Mouse (Mus musculus): ENCODE data around the gene Wbp11. TPM values are rescaled to one million over a fixed set of nuclear protein-coding genes. Genes with fewer than 3 reads are reported as not detected.

The Wbp11 gene
- polyA plus RNA-seq, 1 experiment from 2014 or later, result 51.6 TPM

DNA sequence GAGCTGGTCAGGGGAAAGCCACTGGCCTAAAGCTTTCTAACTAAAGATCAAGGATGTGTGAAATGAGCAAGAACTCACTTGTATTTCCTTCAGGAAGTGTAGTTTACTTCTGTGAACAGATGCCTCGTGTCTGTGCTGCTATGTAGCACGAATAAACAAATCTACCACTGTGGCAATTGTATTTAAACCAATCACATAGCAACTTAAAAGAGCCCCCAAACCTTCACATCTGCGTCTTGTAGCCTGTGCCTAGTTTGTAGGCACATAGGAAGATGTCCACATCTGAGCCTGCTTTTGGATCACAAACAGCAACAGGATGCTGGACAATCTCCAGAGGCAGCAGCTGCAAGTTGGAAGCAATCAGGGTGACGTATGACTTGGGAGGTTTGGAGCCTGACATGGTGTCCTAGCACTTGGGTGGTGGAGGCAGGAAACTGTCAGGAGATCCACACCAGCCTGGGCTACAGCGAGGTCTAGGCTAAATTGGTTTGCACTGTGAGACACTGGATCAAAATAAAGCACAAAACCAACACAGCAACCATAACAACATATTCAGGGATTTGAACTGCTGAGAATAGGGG lies 38.6 kb downstream of the Wbp11 start:
- no peaks in the 10 kb centered on the region for H3K9me3 ChIP-seq (replicated peaks)
- no peak overlapping the region for H3K4me2 ChIP-seq
- H3K9ac ChIP-seq, result no peak overlapping the region
- no peak for ATAC-seq (ENCODE audit: insufficient read depth)
- H3K27me3 ChIP-seq, result peaks cover 31% of the 10 kb centered on the region
- no peak overlapping the region for H3K4me3 ChIP-seq (replicated peaks)
- H3K4me1 ChIP-seq (replicated peaks), result peaks cover 17% of the 10 kb centered on the region
- no peaks in the 10 kb centered on the region for H3K36me3 ChIP-seq (replicated peaks)
- no peak overlapping the region for H3K27ac ChIP-seq (replicated peaks)
- 50% methylated on average over 5 of the region's 5 CpGs for WGBS (ENCODE audit: insufficient replicate concordance)

DNA sequence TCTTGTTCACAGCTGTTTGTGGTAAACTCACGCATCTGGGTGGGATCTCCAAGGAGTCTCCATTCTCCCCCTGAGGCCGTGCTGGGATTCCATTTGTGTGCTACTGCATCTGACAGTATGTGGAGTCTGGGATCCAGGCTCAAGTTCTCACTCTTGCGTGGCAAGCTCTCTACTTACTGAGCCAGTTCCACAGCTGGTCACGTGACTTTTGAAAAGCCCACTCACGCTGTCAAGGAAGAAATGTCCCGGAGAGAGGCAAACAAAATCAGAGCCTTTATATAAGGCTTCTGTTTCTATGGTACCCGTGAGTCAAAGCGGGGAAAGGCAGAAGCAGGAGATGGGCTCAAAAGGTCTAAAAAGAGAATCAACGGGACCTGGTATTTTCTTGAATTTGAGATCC lies 45.3 kb downstream of the Wbp11 start:
- Histone ChIP-seq H3K9ac (no peak overlapping the region), H3K4me2 (no peak overlapping the region), H3K27ac (replicated peaks) (no peak overlapping the region), H3K4me1 (replicated peaks) (no peaks in the 10 kb centered on the region), H3K4me3 (replicated peaks) (no peak overlapping the region), H3K36me3 (replicated peaks) (no peaks in the 10 kb centered on the region), H3K27me3 (no peaks in the 10 kb centered on the region), H3K9me3 (replicated peaks) (no peaks in the 10 kb centered on the region)
- ATAC-seq (ENCODE audit: insufficient read depth), result no peak
- WGBS (ENCODE audit: insufficient replicate concordance), result 78% methylated on average over 9 of the region's 9 CpGs

DNA sequence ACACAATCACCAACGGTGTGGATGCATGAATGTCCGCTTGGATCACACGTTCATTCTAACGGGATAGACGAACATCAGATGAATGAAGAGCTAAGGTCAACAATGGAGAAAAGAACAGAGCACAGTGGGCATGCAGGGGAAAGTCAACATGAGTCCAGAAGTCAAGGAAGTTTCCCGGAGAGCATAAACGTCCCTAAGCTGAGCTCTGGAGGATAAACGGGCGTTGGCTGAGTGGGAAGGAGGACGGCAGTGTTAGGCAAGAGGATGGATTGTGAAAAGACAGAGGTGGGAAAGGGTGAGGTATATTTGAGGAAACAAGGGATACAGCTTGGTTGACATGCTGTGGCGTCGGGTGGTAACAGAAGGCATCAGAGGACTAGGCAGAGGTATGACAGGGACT lies 45.9 kb downstream of the Wbp11 start:
- no peaks in the 10 kb centered on the region for H3K36me3 ChIP-seq (replicated peaks)
- no peaks in the 10 kb centered on the region for H3K4me1 ChIP-seq (replicated peaks)
- WGBS (ENCODE audit: insufficient replicate concordance), result 77% methylated on average over 12 of the region's 12 CpGs
- no peak overlapping the region for H3K4me3 ChIP-seq (replicated peaks)
- no peaks in the 10 kb centered on the region for H3K9me3 ChIP-seq (replicated peaks)
- no peaks in the 10 kb centered on the region for H3K27me3 ChIP-seq
- H3K4me2 ChIP-seq, result no peak overlapping the region
- no peak for ATAC-seq (ENCODE audit: insufficient read depth)
- no peak overlapping the region for H3K9ac ChIP-seq
- H3K27ac ChIP-seq (replicated peaks), result no peak overlapping the region

DNA sequence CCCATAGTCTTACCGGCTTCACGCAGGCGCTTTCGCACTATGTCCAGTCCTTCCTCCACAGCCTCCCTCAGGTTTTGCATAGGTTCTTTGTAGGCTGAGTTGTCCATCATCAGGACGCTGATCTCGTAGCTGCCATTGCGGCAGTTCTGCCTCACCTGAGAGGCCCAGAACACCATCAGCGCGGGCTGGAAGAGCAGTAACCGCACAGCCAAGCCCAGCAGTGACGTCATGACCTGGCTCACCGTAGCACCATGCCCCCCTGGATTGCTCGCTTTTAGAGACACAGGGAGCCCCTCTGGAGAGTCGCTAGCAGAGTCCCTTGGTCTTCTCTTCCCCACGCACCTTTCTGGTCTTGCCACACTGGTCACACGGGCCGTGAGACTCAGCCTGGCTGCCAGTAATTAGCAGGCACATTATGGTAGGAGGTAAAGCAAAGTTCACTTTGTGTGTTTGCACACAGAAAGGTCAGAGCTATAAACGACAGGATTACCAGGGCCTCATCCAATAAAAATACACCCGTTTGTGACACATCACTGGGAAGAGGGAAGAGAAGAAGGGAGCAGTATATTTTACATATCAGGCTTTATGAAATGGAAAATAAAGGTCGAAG lies 46.6 kb downstream of the Wbp11 start, which contains the start of gene Gucy2c:
Gucy2c (minus strand) TSS at position 389 of the 610 bp plus-strand sequence.
- 69% methylated on average over 20 of the region's 20 CpGs for WGBS (ENCODE audit: insufficient replicate concordance)
- Histone ChIP-seq H3K4me1 (replicated peaks) (no peaks in the 10 kb centered on the region), H3K27me3 (no peaks in the 10 kb centered on the region), H3K9ac (no peak within 1 kb of the TSS), H3K4me2 (no peak within 1 kb of the TSS), H3K9me3 (replicated peaks) (no peaks in the 10 kb centered on the region), H3K27ac (replicated peaks) (no peak within 1 kb of the TSS), H3K36me3 (replicated peaks) (no peaks in the 10 kb centered on the region), H3K4me3 (replicated peaks) (no peak within 1 kb of the TSS)
- no peak for ATAC-seq (ENCODE audit: insufficient read depth)

DNA sequence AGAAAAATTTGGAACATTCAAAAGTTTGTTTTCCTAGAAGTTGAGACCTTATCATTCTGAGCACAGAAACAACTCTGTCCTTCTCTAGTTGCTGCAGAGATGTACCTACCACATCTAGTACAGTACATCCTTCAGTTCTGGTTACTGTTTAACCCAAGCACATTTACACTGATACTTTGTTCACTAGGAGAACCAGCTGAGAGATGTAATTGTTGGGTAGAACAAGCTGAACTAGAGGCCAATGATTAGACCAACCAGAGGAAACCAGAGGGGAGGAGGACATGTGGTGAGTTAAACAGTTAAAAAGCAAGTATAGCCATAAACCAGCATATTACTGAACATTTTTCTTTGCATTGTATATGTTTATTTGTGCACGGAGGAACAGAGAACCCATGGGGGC lies 51.6 kb downstream of the Wbp11 start:
- Histone ChIP-seq H3K9ac (no peak overlapping the region), H3K4me1 (replicated peaks) (no peaks in the 10 kb centered on the region), H3K27me3 (no peaks in the 10 kb centered on the region), H3K27ac (replicated peaks) (no peak overlapping the region), H3K4me3 (replicated peaks) (no peak overlapping the region), H3K36me3 (replicated peaks) (no peaks in the 10 kb centered on the region), H3K4me2 (no peak overlapping the region), H3K9me3 (replicated peaks) (no peaks in the 10 kb centered on the region)
- ATAC-seq (ENCODE audit: insufficient read depth), result no peak
- 76% methylated on average over 1 of the region's 1 CpGs for WGBS (ENCODE audit: insufficient replicate concordance)

DNA sequence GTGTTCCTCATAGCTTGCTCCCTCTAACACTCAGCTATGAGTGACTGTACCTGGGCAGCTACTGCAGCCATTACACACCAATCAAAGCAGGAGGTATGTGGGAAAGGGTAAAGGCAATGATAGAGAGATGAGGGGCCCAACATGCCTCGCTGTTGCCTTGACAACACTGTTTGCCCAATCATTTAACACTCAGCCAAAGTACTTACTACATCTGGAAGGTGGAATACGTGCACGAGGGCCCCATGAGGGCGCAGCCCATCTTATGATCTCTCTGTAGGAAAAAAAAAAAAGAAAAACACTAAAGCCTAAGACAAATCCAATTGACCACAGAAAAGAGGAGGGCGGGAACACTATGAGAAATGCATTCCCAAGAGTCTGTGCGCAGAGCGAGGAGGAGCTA lies 58.2 kb downstream of the Wbp11 start:
- H3K4me3 ChIP-seq (replicated peaks), result no peak overlapping the region
- no peaks in the 10 kb centered on the region for H3K4me1 ChIP-seq (replicated peaks)
- H3K9ac ChIP-seq, result no peak overlapping the region
- H3K36me3 ChIP-seq (replicated peaks), result no peaks in the 10 kb centered on the region
- no peak for ATAC-seq (ENCODE audit: insufficient read depth)
- H3K27ac ChIP-seq (replicated peaks), result no peak overlapping the region
- no peaks in the 10 kb centered on the region for H3K9me3 ChIP-seq (replicated peaks)
- WGBS (ENCODE audit: insufficient replicate concordance), result 64% methylated on average over 7 of the region's 7 CpGs
- no peaks in the 10 kb centered on the region for H3K27me3 ChIP-seq
- H3K4me2 ChIP-seq, result no peak overlapping the region

DNA sequence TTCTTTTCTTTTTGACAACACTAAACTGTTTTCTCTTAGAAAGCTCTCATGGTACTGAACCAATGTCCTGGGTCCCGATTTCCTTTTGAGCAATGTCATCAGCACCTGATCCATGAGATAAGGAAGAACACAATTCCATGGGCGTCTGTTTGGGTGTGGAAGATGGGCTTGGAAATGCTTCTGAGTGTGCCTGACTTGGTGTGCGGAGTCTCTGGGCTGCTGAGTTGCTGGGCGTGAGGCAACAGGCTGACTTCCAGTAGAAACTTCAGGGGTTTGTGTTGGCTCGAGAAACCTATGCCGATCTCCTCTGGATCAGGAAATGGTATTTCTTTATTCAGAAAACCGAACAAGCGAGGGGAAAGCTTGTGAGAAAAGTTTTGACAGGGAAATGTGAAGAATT lies 58.9 kb downstream of the Wbp11 start:
- no peak overlapping the region for H3K27ac ChIP-seq (replicated peaks)
- no peaks in the 10 kb centered on the region for H3K9me3 ChIP-seq (replicated peaks)
- H3K4me2 ChIP-seq, result no peak overlapping the region
- 55% methylated on average over 8 of the region's 8 CpGs for WGBS (ENCODE audit: insufficient replicate concordance)
- H3K27me3 ChIP-seq, result no peaks in the 10 kb centered on the region
- H3K36me3 ChIP-seq (replicated peaks), result no peaks in the 10 kb centered on the region
- no peak overlapping the region for H3K4me3 ChIP-seq (replicated peaks)
- no peaks in the 10 kb centered on the region for H3K4me1 ChIP-seq (replicated peaks)
- ATAC-seq (ENCODE audit: insufficient read depth), result no peak
- H3K9ac ChIP-seq, result no peak overlapping the region

DNA sequence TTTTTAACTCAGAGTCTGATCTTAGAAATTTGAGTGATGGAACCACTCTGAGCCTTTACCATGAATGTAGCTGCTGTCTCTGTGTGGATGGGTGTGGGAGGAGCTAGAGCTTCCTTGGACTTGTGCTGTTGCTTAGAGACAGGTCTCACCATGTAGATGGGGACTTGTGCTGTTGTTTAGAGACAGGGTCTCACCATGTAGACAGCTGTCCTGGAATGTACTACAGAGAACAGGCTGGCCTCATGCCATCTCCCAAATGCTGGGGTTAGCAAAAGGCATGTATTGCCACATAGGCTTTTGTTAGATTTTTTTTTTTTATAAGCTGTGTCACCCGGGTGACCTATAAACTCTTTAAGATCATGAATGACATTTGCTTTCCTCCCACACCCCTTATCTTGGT lies 64.1 kb downstream of the Wbp11 start:
- no peak for ATAC-seq (ENCODE audit: insufficient read depth)
- Histone ChIP-seq H3K9me3 (replicated peaks) (no peaks in the 10 kb centered on the region), H3K9ac (no peak overlapping the region), H3K27ac (replicated peaks) (no peak overlapping the region), H3K4me1 (replicated peaks) (no peaks in the 10 kb centered on the region), H3K4me3 (replicated peaks) (no peak overlapping the region), H3K36me3 (replicated peaks) (no peaks in the 10 kb centered on the region), H3K4me2 (no peak overlapping the region), H3K27me3 (no peaks in the 10 kb centered on the region)
- WGBS (ENCODE audit: insufficient replicate concordance), result 18% methylated on average over 1 of the region's 1 CpGs

Small RNA genes within 50 kb of the gene (microRNA-seq; reads per million reads assigned to microRNA genes)
- gene Gm44364, result not detected

Other genes starting within 250 kb of the Wbp11 start
- gene Plbd1, start 166.3 kb downstream of the Wbp11 start, polyA plus RNA-seq (2015; fragmentation: Nextera tagmentation; extraction: Ambion mirVana), result 12.1 and 15.0 TPM in 2 replicates
- gene Gucy2c, start 46.5 kb downstream of the Wbp11 start, polyA plus RNA-seq (2015; fragmentation: Nextera tagmentation; extraction: Ambion mirVana), result 0.26 and 0.37 TPM in 2 replicates
- gene Hist4h4, start 23.8 kb downstream of the Wbp11 start, polyA plus RNA-seq (2015; fragmentation: Nextera tagmentation; extraction: Ambion mirVana), result 0.93 and 1.2 TPM in 2 replicates
- 113 and 131 TPM in 2 replicates for gene H2afj, start 20.0 kb downstream of the Wbp11 start, polyA plus RNA-seq (2015; fragmentation: Nextera tagmentation; extraction: Ambion mirVana)
- 0.71 and 1.0 TPM in 2 replicates for gene BC049715, start 607 bp downstream of the Wbp11 start, polyA plus RNA-seq (2015; fragmentation: Nextera tagmentation; extraction: Ambion mirVana)
- gene Smco3, start 7.2 kb upstream of the Wbp11 start, polyA plus RNA-seq (2015; fragmentation: Nextera tagmentation; extraction: Ambion mirVana), result not detected in 2 replicates
- 30.0 TPM in 2 replicates for gene Art4, start 29.5 kb upstream of the Wbp11 start, polyA plus RNA-seq (2015; fragmentation: Nextera tagmentation; extraction: Ambion mirVana)
- 3.3 and 6.3 TPM in 2 replicates for gene Mgp, start 47.6 kb upstream of the Wbp11 start, polyA plus RNA-seq (2015; fragmentation: Nextera tagmentation; extraction: Ambion mirVana)
- gene Erp27, start 93.9 kb upstream of the Wbp11 start, polyA plus RNA-seq (2015; fragmentation: Nextera tagmentation; extraction: Ambion mirVana), result 0.28 and 0.74 TPM in 2 replicates
- not detected in 2 replicates for gene Pde6h, start 95.6 kb upstream of the Wbp11 start, polyA plus RNA-seq (2015; fragmentation: Nextera tagmentation; extraction: Ambion mirVana)
- 162 and 172 TPM in 2 replicates for gene Arhgdib, start 113.7 kb upstream of the Wbp11 start, polyA plus RNA-seq (2015; fragmentation: Nextera tagmentation; extraction: Ambion mirVana)